Mouse (Mus musculus): ENCODE results near the gene Slc38a10.

Gene Slc38a10

DNA sequence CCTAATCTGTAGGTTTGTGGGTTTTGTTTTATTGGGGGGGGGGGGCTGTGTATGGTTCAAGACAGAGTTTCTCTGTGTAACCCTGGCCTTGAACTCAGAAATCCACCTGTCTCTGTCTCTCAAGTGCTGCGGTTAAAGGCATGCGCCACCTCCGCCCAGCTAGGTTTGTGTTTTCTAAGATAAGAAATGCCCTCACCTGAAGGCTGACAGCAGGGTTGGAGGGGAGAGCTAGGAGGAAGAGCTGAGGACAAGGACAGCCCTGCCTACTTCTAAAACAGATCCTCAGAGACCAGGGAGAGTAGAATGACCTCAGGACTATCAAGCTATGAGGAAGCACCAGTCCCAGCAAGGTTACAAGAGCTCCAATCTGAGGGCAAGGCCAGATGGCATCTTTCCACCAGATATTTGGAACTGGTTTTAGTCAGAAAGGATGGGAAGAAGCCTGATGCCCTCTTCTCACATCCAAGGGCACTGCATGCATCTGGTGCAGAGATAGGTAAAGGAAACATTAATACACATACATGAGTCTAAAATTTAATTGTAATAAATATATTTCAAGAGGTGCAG, 47.6 kb downstream of the Slc38a10 start:
- DNase-seq (ENCODE audit: low read depth, low spot score): no peak

DNA sequence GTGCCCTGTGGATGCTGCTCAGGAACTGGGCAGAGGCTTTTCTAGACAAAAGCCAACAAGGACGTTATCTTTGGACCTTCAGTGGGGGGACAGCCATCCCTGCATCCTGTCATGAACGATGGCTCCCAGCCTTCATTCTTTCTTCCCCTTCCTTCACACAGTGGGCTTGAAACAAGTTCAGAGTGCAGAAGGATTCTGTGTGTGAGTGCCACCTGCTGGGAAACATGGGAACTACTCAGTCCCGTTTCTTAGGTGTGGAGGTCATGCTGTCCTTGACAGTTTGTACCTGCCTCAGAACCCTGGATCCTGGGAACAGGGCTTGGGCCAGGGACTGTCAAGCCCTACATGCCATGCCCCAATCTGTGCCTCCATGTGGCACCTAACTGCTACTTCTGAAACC, 50.1 kb downstream of the Slc38a10 start:
- peak; percentile 53 for DNase-seq (ENCODE audit: low read depth, low spot score)

DNA sequence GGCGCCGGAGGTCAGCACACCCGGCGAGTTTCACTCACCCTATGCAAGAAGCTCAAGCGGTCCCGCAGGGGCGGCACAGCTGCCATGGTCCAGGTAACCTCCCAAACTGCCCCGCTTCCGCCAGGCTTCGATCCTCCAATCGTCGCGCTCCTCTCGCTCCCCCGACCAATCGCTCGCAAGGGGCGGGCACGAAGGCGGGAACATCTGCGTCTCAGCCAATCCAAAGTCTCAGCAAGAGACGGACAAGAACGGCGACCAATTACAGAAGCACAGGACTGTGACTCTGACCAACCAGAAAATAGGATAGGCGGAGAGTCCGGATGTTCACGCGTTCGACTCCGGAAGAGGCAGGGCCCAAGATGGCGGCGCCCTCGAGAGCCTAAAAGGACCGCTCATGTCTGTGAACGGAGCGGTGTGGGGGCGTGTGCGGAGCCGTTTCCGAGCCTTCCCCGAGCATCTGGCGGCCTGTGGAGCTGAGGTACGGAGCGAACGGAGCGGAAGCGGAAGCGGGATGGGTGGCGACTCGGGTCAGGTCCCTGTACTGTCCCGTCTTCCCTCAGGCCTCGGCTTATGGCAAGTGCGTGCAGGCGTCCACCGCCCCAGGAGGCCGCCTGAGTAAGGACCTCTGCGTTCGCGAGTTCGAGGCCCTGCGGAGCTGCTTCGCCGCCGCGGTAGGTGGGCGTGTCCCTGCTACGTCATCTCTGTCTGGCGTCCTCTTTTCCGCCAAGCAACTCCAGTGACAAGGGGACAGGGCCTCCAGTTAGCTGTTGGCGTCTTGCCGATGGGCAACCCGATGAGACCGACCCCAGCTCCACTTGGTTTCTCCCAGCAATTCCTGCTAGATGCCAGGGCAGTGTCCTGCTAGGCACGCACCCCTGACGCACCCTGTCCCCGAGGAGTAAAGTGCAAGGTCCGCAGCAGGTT, 52.3 kb downstream of the Slc38a10 start, which contains the start of the genes Tepsin and Ndufaf8:
Gene Tepsin (minus strand): TSS at position 144 of the 924 bp plus-strand sequence.
Gene Ndufaf8 (plus strand): TSS at position 341 of the 924 bp plus-strand sequence.
- DNase-seq (ENCODE audit: low read depth, low spot score): peak; percentile 98

DNA sequence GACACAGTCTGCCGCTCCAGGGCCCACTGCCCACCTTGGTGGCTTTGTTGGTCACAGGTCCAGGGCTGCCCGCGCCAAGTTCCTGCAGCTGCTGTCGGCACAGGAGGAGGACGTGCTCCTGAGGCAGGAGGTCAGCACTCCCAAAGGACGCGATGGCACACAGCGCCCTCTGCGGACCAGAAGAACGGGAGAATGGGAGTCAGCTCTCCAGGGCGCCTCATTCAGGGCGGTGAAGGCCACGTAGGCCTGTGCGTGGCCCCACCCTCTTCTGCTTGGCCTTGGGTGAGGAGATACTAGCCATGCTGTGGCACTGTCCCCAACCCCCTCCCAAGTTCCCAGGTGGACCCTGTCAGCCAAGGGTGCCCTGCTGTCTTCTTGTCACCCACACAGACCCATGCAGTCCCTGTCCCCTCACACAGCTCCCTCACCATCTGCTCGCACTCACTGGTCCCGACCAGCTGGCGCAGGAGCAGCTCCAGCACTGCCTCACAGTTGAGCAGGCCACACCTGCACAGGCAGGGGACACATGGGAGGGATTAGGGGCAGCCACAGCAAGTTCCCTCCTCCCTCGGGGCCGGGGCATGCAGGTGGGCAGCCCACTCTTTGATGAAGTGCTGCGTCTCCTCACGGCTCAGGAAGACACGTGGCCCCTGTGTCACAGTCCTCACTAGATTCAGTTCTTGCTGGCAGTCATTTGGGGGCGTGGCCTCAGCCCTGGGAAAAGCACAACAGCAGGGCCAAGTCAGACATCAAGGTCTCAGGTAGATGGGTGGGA, 58.1 kb downstream of the Slc38a10 start:
- no peak for DNase-seq (ENCODE audit: low read depth, low spot score)

DNA sequence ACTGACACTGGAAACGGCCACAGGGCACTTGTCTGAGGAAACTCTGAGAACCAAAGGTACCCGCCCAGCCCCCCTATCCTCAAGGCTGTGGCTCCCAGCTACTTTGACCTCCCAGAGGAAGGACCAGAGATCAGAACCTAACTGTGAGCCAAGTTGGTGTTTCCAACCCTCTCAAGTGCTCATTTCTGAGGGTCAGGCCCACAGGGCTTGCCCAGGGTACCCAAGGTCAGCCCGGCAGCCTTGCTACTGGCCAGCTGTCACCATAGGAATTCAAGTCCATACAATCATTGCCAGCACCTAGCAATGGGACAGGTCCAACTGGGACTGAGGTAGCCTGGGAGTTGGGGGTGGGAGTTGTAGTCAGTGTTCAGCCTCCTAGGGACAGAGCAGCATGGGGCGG, 60.5 kb downstream of the Slc38a10 start:
- DNase-seq (ENCODE audit: low read depth, low spot score): no peak

DNA sequence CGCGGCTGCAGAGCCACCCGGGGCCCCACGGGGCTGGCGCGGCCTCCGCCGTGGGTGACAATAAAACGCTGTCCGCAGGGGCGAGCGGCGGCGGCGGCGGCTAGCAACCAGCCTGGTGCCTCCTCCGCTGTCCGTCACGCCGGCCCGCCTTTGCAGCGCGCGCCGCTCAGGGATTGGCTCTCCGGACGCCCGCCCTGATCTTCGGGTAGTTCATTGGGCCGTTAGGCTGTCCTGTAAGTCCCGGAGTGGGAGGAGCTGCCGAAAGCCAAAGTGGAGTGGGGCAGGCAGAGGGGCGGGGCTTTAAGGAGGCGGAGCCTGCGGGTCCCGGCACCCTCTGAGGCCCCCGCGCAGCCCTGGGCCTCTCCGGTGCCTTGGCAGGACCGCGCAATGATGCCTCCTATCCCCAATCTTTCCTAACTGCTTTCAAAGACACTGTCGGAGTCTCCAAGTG, 64.4 kb downstream of the Slc38a10 start, which contains the start of gene Cep131:
Gene Cep131 (minus strand): TSS at position 126 of the 451 bp plus-strand sequence.
- DNase-seq (ENCODE audit: low read depth, low spot score): peak; percentile 96

DNA sequence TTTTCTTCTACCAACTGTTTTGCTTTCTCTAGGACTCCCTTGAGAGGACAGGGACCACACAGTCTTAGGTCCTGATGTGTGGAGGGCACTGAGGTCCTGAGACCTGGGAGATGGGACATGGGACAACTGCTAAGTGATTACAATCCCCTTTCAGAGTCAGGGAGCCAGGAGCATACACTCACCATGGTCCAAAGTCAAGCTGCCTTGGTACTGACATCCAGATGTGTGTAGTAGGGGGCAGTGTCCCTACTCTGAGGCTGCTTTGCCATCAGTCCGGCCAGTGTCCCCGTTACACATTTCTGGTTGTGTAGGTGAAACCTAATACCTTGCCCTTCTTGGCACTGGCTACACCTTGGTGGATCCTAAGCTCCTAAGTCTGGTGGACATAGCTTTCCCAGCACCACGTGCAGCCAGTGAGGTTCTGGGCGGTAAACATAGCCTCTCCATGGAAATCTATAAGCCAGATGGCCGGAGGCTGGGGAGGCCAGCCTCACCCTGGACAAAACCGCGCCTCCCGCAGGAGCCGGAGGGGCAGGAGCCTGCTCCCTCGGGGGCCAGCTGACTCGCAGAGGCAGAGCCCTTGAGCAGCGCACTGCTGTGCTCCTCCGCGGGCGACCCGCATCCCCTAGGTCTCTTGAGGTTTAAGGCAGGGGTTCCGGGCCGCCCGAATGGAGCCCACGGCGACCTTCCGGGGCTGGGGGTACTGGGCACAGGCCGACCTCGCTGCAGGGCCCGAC, 65.1 kb downstream of the Slc38a10 start:
- DNase-seq (ENCODE audit: low read depth, low spot score): no peak

DNA sequence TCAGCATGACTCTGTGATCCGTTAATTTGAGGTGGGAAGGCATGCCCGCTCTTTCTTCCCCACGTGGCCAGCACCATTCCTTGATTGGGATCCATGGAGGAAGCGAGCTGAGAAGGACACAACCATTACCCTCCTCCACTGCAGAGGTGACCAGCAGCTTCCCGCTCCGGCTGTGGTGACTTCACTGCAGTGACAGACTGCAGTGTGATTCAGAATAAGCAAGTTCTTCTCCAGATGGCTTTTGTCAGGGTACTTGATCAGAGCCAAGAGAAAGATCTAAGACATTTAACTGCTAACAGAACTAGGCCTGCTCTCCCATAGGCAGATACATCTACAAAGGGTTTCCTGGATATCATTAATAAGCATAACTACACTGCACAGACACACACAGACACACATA, 70.9 kb downstream of the Slc38a10 start:
- DNase-seq (ENCODE audit: low read depth, low spot score): no peak

DNA sequence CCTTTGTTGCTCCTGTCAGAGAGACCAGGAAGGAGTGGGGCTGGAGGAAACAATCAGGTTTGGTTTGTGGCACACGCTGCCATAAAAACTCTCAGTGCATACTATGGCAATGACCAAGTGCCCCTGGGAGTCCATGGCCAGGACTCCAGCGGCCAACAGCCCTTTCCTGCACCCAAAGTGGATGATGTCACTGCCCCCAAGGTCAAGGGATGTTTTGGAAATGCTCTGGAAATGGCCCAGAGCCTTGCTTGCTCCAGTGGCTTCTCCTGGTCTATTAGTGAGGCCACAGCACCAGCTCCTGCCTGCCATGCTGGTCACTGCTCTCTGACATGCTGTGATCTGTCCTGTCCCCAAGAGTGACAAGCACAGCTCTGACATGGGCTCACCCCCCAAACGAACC, 75.0 kb downstream of the Slc38a10 start:
- DNase-seq (ENCODE audit: low read depth, low spot score): no peak

DNA sequence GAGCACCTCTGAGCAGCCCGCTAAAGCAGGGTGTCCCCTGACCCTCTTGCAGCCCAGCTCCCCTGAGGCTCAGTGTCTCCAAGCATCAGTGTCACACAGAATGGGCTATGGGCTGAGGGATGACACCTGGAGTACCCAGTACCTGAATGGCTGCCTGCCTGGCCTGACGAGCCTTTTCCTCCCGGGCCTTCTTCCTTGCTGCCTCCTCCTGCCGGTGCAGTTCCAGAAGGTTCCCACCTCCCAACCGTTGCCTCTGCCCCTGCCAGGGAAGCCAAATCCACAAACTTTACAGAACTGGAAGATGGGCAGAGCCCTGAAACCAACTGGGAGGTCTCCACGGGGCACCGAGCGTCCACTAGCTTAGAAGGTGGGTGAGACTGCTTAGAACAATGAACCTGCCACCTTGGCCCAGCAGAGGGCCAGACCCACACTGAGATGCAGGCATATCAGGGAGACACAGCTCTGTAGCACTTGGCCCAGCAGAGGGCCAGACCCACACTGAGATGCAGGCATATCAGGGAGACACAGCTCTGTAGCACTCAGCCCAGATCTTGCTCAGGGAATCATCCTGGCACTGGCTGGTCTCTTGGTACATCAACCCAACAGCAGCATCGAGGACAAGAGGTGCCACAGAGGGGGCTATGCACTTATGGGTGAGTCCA, 78.0 kb downstream of the Slc38a10 start:
- DNase-seq (ENCODE audit: low read depth, low spot score): no peak

DNA sequence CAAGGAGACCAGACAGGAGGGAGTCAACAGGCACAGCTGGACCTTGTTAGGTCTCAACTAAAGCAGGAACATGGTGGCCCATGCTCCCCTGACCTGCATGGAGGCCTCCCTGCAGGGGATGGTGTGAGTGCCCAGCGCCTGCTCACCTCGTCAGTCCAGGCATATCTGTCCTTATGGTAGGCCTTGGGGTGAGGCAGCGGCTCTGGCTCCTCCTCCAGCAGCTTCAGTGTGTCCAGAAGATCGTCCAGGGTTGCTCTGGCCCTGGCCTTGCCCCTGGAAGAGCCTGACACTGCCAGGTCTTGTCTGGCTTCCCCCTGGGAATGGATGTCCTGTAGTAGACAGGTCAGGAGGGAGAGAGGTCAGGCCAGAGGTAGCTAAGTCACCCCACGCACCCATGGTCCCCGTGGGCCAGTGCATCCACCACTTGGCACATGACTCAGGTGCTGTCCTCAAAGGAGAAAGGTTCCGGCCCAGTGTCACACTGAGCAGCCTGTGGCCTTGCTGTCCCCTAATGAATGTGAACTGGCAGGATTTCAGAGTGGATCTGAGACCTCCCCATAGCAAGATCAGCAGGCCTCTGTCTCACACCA, 79.3 kb downstream of the Slc38a10 start:
- no peak for DNase-seq (ENCODE audit: low read depth, low spot score)

DNA sequence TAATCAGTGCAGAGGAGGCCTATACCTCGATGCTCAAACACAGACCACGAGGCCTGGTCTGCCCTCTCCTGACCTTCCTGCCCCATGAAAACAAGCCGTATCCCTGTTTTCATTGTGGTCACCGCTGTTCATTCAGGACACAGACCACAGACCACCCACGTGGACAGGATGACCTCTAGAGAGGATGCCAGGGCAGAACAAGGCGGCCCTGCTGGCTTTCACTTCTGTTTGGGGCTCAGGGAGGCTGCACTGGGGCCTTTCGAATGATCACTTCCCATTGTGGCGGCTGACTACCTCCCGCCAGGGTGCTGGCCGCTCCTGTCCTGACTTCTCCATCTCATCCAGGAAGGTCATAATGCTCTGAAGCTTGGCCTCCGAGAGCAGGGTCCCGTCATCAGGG, 80.1 kb downstream of the Slc38a10 start:
- DNase-seq (ENCODE audit: low read depth, low spot score): no peak

DNA sequence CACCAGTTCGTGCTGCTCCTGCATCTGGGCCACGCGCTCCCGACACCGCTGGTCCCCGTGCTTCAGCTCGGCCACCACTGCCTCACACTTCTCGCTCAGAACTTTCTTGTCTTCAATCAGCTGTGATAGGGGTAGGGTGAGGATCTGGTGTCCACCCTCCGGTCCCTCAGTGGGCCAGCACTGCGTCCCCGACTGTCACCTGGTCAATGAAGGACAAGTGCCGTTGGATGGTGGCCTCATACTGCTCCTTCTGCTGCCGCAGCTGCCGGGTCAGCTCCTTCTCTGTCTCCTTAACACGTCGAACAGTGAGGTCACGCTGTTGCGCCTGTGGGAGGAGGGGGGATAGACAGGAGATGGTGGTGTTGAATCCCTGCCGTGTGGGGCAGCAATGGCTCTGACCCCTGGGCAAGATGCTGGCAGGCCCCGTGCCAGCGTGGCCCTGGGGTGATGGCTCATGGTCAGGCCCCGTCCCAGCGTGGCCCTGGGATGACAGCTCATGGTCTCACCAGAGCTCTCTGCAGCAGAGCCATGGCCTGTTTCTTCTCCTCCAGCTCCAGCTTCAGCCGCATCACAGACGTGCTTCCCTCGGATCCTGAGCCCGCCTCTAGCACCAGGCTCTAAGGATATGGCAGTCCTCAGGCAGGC, 80.7 kb downstream of the Slc38a10 start:
- DNase-seq (ENCODE audit: low read depth, low spot score): no peak

DNA sequence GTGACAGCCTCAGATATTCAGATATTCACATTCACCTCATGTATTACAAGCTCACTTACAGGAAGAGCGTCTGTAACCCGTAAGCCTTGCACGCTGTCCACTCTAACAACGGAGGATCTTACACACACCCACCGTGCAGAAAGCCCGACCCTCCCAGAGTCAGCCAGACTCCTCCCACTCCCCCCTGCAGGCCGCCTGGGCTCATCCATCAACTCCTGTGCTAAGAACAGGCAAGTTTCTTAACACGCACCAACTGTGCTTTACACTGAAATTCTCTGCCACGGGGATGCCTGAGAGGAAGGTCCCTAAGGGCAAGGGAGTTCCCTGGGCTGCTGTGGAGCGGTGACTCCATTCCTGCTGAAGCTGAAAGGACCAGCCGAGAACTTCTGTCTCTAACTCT, 81.9 kb downstream of the Slc38a10 start:
- no peak for DNase-seq (ENCODE audit: low read depth, low spot score)

DNA sequence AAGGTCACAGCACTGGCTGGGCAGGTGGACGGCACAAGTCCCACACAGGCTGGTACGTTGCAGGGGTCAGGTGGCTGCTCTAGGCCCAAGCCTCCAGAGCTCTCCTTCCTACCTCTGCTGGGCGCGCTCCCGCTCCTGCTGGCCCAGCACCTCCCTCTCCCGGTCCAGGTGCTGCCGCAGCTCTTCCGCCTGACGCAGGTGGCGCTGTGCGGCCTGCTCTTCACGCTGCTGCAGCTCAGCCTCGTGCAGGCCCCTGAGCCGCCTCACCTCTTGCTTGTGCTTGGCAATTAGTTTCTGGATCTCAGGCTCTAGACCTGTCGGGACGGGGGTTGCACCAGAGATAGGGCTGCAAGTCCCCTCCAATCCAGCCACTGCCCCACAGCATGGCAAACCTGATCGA, 83.3 kb downstream of the Slc38a10 start:
- DNase-seq (ENCODE audit: low read depth, low spot score): no peak

DNA sequence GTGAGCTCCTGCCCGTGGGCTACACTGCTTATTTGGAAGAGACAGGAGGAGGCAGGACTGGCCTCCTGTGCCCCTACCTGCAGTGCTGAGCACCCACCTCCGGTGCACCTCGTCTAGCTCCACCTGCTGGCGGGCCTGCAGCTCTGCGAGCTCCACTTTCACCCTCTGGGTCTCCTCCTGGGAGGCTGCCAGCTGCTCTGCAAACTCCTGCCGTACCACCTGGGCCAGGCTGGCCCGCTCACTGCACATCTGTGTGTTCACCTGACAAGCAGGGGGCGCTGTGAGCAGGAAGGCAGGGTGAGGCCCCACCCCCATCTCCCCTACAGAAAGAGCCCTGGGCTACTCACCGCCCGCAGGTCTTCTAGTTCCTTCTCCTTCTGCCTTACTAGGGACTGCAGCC, 85.9 kb downstream of the Slc38a10 start:
- no peak for DNase-seq (ENCODE audit: low read depth, low spot score)

DNA sequence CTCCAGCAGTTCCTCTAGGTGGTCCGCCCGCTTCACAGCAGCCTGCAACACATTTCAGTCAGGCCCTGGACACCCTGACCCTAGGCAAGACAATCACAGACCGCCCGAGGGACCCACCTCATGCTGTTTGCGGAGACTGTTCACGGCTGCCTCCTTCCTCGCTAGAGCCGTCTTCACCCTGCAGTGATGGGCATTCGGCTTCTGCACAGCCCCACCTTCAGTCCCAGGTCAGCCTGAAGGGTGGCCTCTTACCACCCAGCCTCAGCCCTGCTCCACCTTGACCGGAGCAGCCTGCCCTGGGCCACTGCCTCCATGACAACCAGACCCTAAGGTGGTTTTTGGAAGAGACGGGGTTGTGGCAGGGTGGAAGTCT, 86.5 kb downstream of the Slc38a10 start:
- DNase-seq (ENCODE audit: low read depth, low spot score): no peak

DNA sequence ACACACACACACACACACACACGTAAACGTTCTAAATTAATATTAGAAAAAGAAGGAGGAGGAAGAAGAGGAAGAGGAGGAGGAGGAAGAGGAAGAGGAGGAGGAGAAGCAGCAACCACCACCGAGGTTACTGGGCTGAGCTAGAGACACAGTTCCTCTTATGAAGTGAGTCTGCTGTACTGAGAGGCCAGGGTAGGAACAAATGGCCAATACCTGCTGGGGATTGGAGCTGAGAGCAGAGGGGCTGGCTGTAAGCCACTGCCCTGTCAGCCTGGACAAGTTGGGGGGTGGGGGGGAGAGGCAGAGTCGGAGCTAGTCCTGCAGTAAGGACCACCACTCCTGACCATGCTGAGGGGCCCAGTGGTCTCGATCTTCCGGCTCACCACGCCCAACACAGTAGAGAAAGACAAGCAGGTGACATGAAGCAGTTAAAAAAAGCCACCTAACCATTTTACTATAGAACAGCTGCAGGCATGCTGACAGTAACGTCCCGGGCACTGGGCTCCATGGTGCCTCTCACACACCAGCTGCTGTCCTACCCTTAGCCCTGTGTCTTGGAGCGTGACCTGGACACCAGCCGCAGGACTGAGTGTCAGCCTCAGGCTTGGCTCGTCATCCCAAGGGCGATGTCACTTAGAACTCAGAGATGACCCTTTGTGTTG, 87.0 kb downstream of the Slc38a10 start:
- no peak for DNase-seq (ENCODE audit: low read depth, low spot score)

DNA sequence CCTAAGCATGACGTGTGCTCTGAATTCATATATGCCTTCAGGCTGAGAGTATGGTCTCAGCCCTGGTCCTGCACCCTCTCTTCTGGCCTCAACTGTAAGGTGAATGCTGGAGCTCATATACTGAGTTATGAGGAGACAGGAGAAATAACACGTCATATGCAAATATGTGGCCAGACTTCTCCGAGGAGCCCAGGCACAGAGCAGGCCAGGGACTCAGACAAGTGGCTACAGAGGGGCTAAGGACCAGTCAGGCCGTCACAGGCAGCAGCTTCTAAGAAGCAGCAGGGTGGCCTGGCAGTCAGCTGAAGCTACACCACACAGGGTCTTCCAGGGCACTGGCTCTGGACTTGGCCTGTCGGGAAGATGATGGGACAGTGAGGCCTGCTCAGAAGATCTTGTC, 87.8 kb downstream of the Slc38a10 start:
- DNase-seq (ENCODE audit: low read depth, low spot score): no peak
